Mouse (Mus musculus): ENCODE data around the gene Ankdd1b. TPM values are rescaled to one million over a fixed set of nuclear protein-coding genes. Genes with fewer than 3 reads are reported as not detected.

Gene Ankdd1b
- not detected in 2 replicates for polyA plus RNA-seq (2015; fragmentation: Nextera tagmentation; extraction: Ambion mirVana)

DNA sequence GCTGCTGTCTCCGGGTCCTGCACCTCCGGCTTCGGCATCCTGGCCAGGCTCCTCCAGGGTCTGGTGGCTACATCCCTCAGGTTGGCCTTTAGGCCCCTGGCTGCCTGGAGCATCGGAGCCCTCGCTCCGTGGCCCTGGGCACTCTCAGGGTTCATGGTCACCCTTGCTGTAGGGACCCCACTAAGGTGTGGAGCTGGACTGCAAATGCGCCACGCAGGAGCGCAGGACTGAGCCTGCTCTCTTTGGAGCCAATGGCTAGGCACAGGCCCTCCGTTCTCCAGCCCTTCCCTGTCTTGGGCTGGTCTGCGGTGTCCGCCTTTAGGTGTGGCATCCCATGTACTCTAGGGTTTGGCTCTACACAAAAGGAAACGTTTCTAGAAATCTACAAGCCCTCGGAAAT lies at the start of gene Ankdd1b:
TSS of gene Ankdd1b (minus strand) at position 242 of the 400 bp plus-strand sequence.
- no peak within 1 kb of the TSS for H3K9ac ChIP-seq (replicated peaks)
- ATAC-seq (replicated peaks): no peak
- H3K27me3 ChIP-seq: no peaks in the 10 kb centered on the region
- no peak within 1 kb of the TSS for H3K4me3 ChIP-seq
- no peak within 1 kb of the TSS for H3K27ac ChIP-seq (replicated peaks)
- no peak within 1 kb of the TSS for H3K4me2 ChIP-seq (replicated peaks)
- no peaks in the 10 kb centered on the region for H3K9me3 ChIP-seq
- 92% methylated on average over 14 of the region's 14 CpGs for WGBS
- no peaks in the 10 kb centered on the region for H3K36me3 ChIP-seq
- no peaks in the 10 kb centered on the region for H3K4me1 ChIP-seq

- Histone ChIP-seq H3K27ac (replicated peaks) (no peak overlapping the region), H3K36me3 (no peaks in the 10 kb centered on the region), H3K27me3 (no peaks in the 10 kb centered on the region), H3K9ac (replicated peaks) (no peak overlapping the region), H3K9me3 (no peaks in the 10 kb centered on the region), H3K4me3 (no peak overlapping the region), H3K4me2 (replicated peaks) (no peak overlapping the region), H3K4me1 (no peaks in the 10 kb centered on the region)
- no peak for ATAC-seq (replicated peaks)
- 96% methylated on average over 2 of the region's 2 CpGs for whole genome bisulfite sequencing
Measured at GRCm38 (mm10) chr13:96517335-96517734, 46.3 kb upstream of the Ankdd1b start.

GRCm38 (mm10) chr13:96516249-96516648 lies 45.3 kb upstream of the Ankdd1b start:
- H3K4me2 ChIP-seq (replicated peaks): no peak overlapping the region
- 93% methylated on average over 9 of the region's 9 CpGs for WGBS
- no peaks in the 10 kb centered on the region for H3K4me1 ChIP-seq
- no peak overlapping the region for H3K27ac ChIP-seq (replicated peaks)
- no peaks in the 10 kb centered on the region for H3K36me3 ChIP-seq
- no peaks in the 10 kb centered on the region for H3K9me3 ChIP-seq
- ATAC-seq (replicated peaks): no peak
- no peak overlapping the region for H3K4me3 ChIP-seq
- no peak overlapping the region for H3K9ac ChIP-seq (replicated peaks)
- H3K27me3 ChIP-seq: no peaks in the 10 kb centered on the region

DNA sequence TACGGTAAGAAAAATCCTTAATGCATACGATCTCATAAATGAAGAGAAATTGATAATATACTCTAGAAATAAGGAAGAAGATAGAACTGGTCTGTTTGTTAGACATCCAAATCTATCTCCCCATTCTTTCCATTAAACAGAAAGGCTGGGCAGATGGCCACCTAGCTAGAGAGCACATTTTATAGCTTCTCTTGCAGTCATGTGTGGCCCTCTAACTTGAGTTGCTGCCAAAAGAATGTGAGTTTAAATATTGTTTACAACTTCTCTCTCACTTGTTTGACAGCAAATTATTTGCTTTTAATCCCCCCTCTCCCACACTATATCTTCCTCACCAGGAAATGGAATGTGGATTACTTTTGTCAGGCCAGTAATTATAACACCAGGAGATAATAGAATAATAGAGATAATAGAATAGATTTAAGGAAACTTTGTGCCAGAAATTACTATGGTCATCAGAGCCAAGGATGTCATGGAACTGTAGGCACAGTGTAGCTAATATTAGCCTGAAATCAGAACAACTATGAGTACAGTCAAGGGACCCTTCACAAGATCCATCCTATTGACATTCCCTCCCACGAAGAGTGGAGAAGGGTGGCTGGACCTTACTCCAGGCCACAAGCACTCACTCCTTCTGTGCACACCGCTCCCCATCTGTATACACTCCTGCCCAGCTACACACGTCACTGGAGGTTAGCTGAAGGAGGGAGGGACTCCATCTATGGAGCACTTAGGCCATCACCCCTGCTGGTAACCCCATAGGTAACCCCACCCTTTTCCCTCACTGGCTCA lies 43.4 kb upstream of the Ankdd1b start:
- no peak for ATAC-seq (replicated peaks)
- WGBS: 91% methylated on average over 5 of the region's 5 CpGs
- Histone ChIP-seq H3K9ac (replicated peaks) (no peak overlapping the region), H3K4me2 (replicated peaks) (no peak overlapping the region), H3K27me3 (no peaks in the 10 kb centered on the region), H3K27ac (replicated peaks) (no peak overlapping the region), H3K4me3 (no peak overlapping the region), H3K9me3 (no peaks in the 10 kb centered on the region), H3K36me3 (no peaks in the 10 kb centered on the region), H3K4me1 (no peaks in the 10 kb centered on the region)

DNA sequence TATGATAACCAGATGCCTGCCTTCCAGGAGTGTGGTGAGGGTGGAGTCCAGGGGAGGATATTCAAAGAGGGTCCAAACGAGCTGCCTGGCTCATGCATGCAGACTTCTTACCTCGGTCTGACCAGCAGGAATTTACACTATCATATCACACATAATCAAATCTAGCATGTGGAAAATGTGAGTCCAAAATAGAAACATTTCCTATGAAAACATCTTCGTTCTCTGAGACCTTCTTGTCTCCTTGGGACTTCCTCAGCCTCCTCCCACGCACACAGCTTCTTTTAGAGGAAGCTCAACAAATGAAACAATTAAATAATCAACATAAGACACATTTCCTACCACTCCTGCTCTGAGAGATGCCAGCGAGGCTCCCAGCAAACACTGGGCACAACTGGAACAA lies 40.9 kb upstream of the Ankdd1b start:
- no peak overlapping the region for H3K27ac ChIP-seq (replicated peaks)
- no peak overlapping the region for H3K9ac ChIP-seq (replicated peaks)
- no peaks in the 10 kb centered on the region for H3K36me3 ChIP-seq
- no peaks in the 10 kb centered on the region for H3K27me3 ChIP-seq
- no peaks in the 10 kb centered on the region for H3K4me1 ChIP-seq
- no peak overlapping the region for H3K4me2 ChIP-seq (replicated peaks)
- H3K9me3 ChIP-seq: no peaks in the 10 kb centered on the region
- no peak for ATAC-seq (replicated peaks)
- no peak overlapping the region for H3K4me3 ChIP-seq
- WGBS: 68% methylated on average over 5 of the region's 5 CpGs

DNA sequence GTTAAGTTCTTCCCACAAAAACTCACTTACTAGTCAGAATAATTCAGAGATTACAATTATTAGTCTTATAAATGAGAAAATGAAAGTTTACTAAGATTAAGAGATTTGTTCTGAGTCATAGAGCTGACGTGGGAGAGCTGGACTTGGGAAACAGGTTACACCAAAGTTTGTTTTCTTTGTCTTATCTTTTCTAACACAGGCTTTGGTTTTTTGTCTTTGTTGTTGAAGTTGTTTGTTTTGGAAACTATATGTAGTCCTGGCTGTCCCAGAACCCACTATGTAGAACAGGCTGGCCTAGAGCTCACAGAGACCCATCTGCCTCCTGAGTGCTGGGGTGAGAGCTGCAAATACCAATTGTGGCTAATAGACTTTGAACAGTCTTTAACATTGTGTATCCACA lies 40.3 kb upstream of the Ankdd1b start:
- Histone ChIP-seq H3K9ac (replicated peaks) (no peak overlapping the region), H3K27ac (replicated peaks) (no peak overlapping the region), H3K27me3 (no peaks in the 10 kb centered on the region), H3K4me3 (no peak overlapping the region), H3K4me2 (replicated peaks) (no peak overlapping the region), H3K9me3 (no peaks in the 10 kb centered on the region), H3K4me1 (no peaks in the 10 kb centered on the region), H3K36me3 (no peaks in the 10 kb centered on the region)
- 85% methylated on average over 1 of the region's 1 CpGs for WGBS
- ATAC-seq (replicated peaks): no peak

DNA sequence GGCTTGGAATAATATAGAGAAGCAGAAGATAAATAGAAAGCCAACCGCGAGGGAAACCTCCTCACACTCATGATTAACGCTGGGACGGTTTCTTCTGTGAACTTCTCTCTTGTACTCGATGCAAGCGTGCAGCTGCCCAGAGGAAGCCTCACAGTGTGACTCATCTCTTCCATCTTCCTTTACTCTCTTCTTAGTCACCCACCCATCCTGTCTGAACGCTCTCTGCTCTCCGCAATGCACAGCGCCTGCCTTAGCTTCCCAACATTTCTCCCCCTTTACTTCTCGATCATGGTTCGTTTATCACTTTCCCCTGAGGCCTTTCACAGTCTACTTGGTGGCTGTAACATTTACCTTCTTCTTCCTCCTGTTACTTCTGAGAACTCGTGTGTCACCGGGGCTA lies 39.6 kb upstream of the Ankdd1b start:
- H3K27ac ChIP-seq (replicated peaks): no peak overlapping the region
- no peak overlapping the region for H3K4me3 ChIP-seq
- no peaks in the 10 kb centered on the region for H3K9me3 ChIP-seq
- no peaks in the 10 kb centered on the region for H3K36me3 ChIP-seq
- no peaks in the 10 kb centered on the region for H3K4me1 ChIP-seq
- ATAC-seq (replicated peaks): no peak
- no peaks in the 10 kb centered on the region for H3K27me3 ChIP-seq
- H3K4me2 ChIP-seq (replicated peaks): no peak overlapping the region
- H3K9ac ChIP-seq (replicated peaks): no peak overlapping the region
- WGBS: 90% methylated on average over 13 of the region's 13 CpGs

DNA sequence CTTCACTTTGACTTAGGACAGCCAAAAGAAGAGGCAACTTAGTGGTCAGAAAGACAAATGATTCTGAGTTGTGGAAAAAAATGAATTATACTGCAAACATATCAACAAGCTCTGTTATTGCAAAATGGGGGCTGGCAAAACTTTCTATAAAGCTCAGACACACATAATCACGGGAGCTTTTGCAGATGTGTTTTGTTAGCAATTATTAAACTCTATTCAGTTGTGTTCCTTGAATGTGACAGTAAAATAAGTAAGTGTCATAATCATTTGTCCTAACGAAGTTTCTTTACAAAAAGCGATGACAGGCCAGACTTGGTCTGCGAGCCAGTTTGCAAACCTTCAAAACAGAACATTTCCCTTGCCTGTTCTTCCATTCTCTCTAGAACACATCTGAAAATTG lies 36.5 kb upstream of the Ankdd1b start:
- H3K4me3 ChIP-seq: no peak overlapping the region
- no peaks in the 10 kb centered on the region for H3K4me1 ChIP-seq
- no peaks in the 10 kb centered on the region for H3K36me3 ChIP-seq
- no peak overlapping the region for H3K4me2 ChIP-seq (replicated peaks)
- no peaks in the 10 kb centered on the region for H3K27me3 ChIP-seq
- H3K27ac ChIP-seq (replicated peaks): no peak overlapping the region
- no peak overlapping the region for H3K9ac ChIP-seq (replicated peaks)
- no peaks in the 10 kb centered on the region for H3K9me3 ChIP-seq
- 91% methylated on average over 4 of the region's 4 CpGs for WGBS
- no peak for ATAC-seq (replicated peaks)

- no peak overlapping the region for H3K4me2 ChIP-seq (replicated peaks)
- no peak overlapping the region for H3K9ac ChIP-seq (replicated peaks)
- H3K27me3 ChIP-seq: no peaks in the 10 kb centered on the region
- H3K9me3 ChIP-seq: no peaks in the 10 kb centered on the region
- no peaks in the 10 kb centered on the region for H3K4me1 ChIP-seq
- no peak for ATAC-seq (replicated peaks)
- no peaks in the 10 kb centered on the region for H3K36me3 ChIP-seq
- H3K27ac ChIP-seq (replicated peaks): no peak overlapping the region
- WGBS: 80% methylated on average over 6 of the region's 6 CpGs
- H3K4me3 ChIP-seq: no peak overlapping the region
Measured at GRCm38 (mm10) chr13:96506313-96506712, 35.3 kb upstream of the Ankdd1b start.

GRCm38 (mm10) chr13:96505661-96506060 lies 34.7 kb upstream of the Ankdd1b start:
- H3K4me2 ChIP-seq (replicated peaks): no peak overlapping the region
- no peak overlapping the region for H3K9ac ChIP-seq (replicated peaks)
- no peak overlapping the region for H3K27ac ChIP-seq (replicated peaks)
- no peaks in the 10 kb centered on the region for H3K9me3 ChIP-seq
- ATAC-seq (replicated peaks): no peak
- no peaks in the 10 kb centered on the region for H3K27me3 ChIP-seq
- H3K4me1 ChIP-seq: no peaks in the 10 kb centered on the region
- H3K36me3 ChIP-seq: no peaks in the 10 kb centered on the region
- no peak overlapping the region for H3K4me3 ChIP-seq
- WGBS: 84% methylated on average over 4 of the region's 4 CpGs

DNA sequence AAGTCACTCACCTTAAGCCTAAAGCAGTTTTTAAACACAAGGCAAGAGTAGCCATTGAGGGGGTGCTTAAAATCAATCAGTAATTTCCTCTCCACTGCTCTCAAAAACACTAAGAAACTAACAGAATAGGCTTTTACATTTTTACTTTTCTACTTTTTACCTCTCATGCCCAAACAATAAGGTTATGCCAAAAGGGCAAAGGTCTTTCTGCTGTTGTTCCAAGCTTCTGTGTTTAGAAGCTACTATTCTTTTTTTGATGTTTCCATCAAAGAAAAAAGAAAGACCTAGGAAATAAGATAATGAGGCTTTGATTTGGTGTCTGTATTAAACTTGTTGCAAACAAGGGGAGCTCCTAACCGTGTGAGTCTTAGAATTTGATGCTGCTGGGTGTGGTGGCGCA lies 28.9 kb upstream of the Ankdd1b start:
- Histone ChIP-seq H3K4me2 (replicated peaks) (no peak overlapping the region), H3K27ac (replicated peaks) (no peak overlapping the region), H3K4me1 (no peaks in the 10 kb centered on the region), H3K27me3 (no peaks in the 10 kb centered on the region), H3K36me3 (no peaks in the 10 kb centered on the region), H3K4me3 (no peak overlapping the region), H3K9me3 (no peaks in the 10 kb centered on the region), H3K9ac (replicated peaks) (no peak overlapping the region)
- WGBS: 73% methylated on average over 2 of the region's 2 CpGs
- no peak for ATAC-seq (replicated peaks)

DNA sequence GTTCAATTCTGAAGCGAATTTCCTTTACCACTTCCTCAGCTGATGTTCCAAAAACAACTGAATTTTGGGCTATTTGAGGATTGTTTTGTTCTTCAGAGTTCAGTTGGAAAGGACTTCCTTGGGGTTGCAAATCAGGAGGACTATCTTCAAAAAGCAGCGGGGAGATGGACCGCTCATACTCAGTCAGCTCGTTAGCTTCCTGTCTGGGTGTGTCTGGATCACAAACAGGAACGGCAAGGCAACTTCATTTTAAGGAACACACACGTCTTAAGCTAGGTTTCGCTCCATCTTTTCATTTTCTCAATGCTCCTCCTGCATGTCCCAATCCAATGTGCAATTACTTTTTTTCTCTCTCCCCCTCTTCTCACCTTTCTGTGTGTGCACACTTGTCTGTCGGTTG lies 25.6 kb upstream of the Ankdd1b start:
- Histone ChIP-seq H3K9me3 (no peaks in the 10 kb centered on the region), H3K4me2 (replicated peaks) (no peak overlapping the region), H3K4me3 (no peak overlapping the region), H3K36me3 (no peaks in the 10 kb centered on the region), H3K9ac (replicated peaks) (no peak overlapping the region), H3K27ac (replicated peaks) (no peak overlapping the region), H3K27me3 (no peaks in the 10 kb centered on the region), H3K4me1 (no peaks in the 10 kb centered on the region)
- 76% methylated on average over 8 of the region's 8 CpGs for WGBS
- no peak for ATAC-seq (replicated peaks)

DNA sequence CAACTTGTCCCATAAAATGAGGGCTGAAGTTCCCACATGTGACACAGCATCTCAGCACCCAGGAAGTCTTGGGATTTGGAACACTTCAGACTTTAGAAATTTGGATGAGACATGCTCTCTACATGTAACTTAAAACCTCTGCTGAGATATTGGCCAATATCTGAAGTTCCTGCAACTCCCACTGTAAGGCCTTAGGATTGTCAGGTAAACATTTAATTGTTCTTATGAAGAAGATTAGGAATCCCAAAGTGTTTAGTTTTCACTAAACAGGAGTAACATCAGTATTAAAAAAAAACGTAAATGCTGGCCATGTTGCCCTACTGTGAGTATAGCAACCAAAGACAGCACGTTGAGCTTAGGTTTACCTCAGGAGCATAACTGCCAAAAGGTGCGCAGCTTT lies 19.4 kb upstream of the Ankdd1b start, which contains the start of gene Gm17622:
TSS of gene Gm17622 (plus strand) at position 301 of the 400 bp plus-strand sequence.
- no peak within 1 kb of the TSS for H3K4me3 ChIP-seq
- no peaks in the 10 kb centered on the region for H3K27me3 ChIP-seq
- H3K36me3 ChIP-seq: peaks cover 3% of the 10 kb centered on the region; the same call in 1 of the 2 replicates
- H3K4me2 ChIP-seq (replicated peaks): no peak within 1 kb of the TSS
- no peak within 1 kb of the TSS for H3K27ac ChIP-seq (replicated peaks)
- H3K4me1 ChIP-seq: no peaks in the 10 kb centered on the region
- no peak within 1 kb of the TSS for H3K9ac ChIP-seq (replicated peaks)
- 96% methylated on average over 3 of the region's 3 CpGs for WGBS
- ATAC-seq (replicated peaks): no peak
- no peaks in the 10 kb centered on the region for H3K9me3 ChIP-seq
